Mouse (Mus musculus) left cerebral cortex, postnatal 4 days (tissue): ENCODE measurements at regions not wholly inside any gene's neighbourhood (a gene's known extent, or its start where the extent isn't known, plus 50 kb on each side); places are given as distances from the start of the nearest gene placed in this dataset.

ENCODE experiments used
- DNase-seq: peaks from one replicate; pipeline ENCODE4 v3.0.0-alpha.2; 2022
- intact Hi-C: fragments of 180-260 bp; cut with DNase I; formaldehyde crosslinking; loops from one replicate; pipeline ENCODE4 v1.15.1; 2025

GRCm38 (mm10) chr11:65366677-65367370 lies 97.0 kb upstream of the Myocd start:
- DNase-seq = no peak

GRCm38 (mm10) chr11:65365751-65366559 lies 96.2 kb upstream of the Myocd start:
- DNase-seq = no peak
- intact Hi-C loops = no loop called here

More at GRCm38 (mm10) chr11:65366677-65367370, 97.0 kb upstream of the Myocd start:
- intact Hi-C loops = no loop called here

DNA sequence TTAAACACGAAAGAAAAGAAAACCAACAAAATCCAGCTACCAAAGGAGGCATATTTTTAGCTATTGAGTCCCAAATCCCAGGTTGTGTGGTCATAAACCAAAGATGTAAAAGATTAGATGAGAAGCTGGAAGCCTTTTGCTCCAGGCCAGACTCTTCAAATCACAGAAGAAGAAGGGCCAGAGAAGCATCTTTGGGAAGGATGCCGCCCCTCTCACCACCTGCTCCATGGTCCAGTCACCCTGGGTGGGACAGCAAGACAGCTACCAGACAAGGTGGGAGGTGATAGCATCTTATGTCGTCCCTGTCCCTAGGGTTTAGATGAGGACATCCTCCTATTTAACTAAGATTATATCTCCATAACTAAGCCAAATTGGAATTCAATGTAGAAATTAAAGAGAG lies 95.1 kb upstream of the Myocd start:
- intact Hi-C loops = no loop called here

GRCm38 (mm10) chr11:65363846-65364245 lies 94.1 kb upstream of the Myocd start:
- intact Hi-C loops = no loop called here

More for the DNA sequence above, 95.1 kb upstream of the Myocd start:
- DNase-seq = no peak

DNA sequence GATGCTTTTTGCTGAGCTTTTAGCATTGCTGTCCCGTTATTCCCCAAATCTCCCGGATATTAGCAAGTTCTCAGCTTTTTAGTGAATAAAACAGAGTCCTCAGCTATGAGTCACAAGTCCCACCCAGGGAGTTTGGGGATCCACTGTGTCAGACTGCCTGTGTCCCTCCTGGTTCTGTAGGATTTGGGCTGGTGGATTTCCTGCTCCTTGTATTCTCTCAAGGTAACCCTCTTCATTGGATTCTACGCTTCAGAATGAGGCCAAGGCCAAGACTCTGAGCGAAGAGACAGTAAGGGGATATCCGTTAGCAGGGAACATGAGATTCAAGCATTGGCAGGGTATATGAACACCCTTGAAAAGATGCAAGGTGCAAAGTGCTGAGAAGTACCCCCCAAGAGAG lies 90.9 kb upstream of the Myocd start:
- no peak for DNase-seq
- intact Hi-C loops = no loop called here

More at GRCm38 (mm10) chr11:65363846-65364245, 94.1 kb upstream of the Myocd start:
- DNase-seq = no peak

DNA sequence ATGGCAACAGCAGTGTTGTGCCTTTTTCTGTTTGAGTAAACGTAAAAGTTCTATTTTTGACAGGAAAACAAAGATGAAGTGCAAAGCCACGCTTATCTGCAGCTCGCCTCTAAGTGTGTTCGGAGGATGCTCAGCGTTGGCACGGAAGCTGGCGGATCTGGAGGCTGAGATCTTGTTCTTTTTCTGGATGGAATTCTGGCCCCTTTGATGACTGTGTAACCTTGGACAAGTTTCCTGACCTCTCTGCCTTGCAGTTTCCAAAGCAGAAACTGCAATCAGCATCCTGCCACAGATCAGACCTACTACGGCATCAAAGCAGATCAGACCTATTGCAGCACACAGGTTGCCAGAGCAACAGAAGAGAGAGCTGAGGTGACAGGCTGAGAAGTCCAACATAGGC lies 89.1 kb upstream of the Myocd start:
- no peak for DNase-seq
- intact Hi-C loops = no loop called here

DNA sequence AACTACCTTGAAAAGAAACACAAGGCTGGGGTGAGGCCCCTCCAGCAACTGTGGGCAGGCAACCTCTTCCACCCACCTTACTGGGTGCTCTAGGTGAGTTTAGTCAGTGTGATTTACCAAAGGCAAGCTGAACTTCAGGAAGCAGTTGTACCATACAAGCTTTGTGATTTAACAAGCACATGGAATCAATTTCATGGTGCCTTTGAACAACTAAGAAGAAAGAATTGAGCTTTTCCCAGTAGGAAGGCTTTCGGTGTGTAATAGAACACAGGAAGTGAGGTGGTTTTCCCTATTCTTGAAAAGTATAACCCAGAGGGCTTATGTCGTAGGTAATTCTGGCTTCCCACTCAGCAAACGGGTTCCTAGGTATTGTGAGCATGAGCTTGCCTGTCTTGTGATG lies 82.7 kb upstream of the Myocd start:
- DNase-seq = no peak
- intact Hi-C loops = no loop called here

DNA sequence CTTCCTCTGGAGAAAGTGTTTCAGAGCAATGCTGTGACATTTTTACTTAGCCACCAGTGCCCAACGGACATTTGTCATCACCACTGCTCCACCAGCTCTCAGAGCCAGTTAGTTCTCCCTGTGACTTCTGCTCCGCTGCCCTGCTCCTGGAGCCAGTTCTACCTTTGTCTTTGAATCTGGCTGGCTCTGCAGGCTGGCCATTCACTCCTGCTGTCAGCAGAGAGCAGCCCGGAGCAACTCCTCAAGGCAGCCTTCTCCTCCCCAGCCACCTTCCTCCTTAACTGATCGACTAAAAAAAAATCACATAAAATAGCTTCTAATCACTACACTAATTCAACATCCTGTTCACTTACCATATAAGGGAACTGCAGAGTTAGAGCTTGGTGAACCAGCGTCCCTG lies 79.2 kb upstream of the Myocd start:
- intact Hi-C loops = no loop called here
- DNase-seq = peak; percentile 12

DNA sequence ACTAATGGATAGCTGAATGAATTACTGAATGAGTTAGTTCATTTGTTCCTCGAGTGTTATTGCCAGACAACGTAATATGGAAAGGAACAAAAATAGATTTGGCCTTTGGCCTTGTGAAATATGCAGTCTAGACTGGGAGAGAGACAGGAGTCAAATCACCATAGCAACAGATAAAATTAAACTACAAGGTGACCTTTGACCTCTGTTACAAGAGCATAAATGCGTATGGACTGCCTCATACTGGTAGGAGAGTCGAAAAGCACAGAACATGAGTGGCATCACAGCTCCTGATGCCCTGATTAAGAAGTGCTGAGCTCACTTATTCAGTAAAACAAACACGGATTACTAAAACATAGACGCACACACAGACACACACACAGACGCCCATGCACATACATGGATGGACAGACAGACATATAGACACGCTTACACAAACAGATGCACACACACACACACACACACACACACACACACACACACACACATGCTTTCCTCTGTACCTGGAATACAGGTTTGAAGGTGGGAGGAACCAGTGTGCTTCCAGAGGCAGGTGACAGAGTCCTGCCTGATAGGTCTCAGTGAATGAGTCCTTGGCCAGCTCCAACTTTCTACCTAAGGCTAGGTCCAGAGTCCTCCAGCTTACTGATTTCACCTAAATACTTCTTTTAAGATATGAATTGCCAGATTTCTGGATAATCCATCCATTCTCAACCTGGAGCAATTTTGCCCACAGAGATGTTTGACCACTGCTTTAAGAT lies 72.1 kb upstream of the Myocd start:
- intact Hi-C loops = no loop called here
- DNase-seq = no peak

GRCm38 (mm10) chr11:65334286-65334685 lies 64.5 kb upstream of the Myocd start:
- DNase-seq = peak; percentile 41
- intact Hi-C loops = no loop called here

GRCm38 (mm10) chr11:65333101-65333500 lies 63.3 kb upstream of the Myocd start:
- intact Hi-C loops = no loop called here
- DNase-seq = no peak

DNA sequence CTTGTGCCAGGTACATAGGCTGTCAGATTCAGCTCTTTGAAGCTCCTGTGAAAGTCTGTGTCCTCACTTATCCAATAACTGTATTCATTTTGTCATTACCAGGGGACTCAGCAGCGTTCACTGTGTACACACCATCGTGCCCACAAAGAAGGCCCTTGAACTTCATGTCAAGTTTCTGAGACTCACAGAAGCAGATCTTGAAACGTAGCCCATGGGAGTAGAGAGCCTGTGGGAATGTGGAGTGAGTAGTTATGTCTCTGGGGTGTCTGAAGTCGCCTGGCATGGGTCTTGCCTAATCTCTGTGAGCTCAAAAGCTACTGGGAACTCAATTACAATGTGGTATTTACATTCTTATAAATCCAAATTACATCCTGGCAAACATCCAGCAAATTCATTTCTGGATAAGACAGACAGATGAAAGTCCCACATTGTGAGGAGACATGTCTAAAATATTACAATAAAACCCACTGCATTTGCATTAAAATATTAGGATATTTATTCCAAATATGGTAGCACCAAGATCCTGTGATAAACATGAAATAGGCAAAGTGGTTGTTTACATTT lies 53.2 kb upstream of the Myocd start:
- no peak for DNase-seq
- intact Hi-C loops = no loop called here
